Mouse (Mus musculus) heart, postnatal 25 days (tissue): ENCODE measurements around the gene Eif2s3y. TPM values are rescaled to one million over a fixed set of nuclear protein-coding genes. Genes with fewer than 3 reads are reported as not detected.

ENCODE experiments used
- DNase-seq: peaks from one replicate; pipeline ENCODE4 v3.0.0; 2022; ENCODE audit warnings: low spot score
- intact Hi-C: fragments of 180-260 bp; cut with DNase I; formaldehyde crosslinking; loops from one replicate; pipeline ENCODE4 v1.15.1; 2025
- microRNA-seq: library from miRNA; unstranded; fragments of <30 nt; microRNA quantifications from one replicate; pipeline ENCODE4 v1.2.0, GENCODE M21; 2022
- total RNA-seq, 2 experiments: library from RNA; stranded (reverse); gene quantifications; 2 replicates each; pipeline ENCODE4 v1.2.3; 2021

The Eif2s3y gene
- total RNA-seq = 10 to 100 TPM in 1 of 2 experiments, not detected in 1; 56.5 TPM

GRCm38 (mm10) chrY:1009882-1010751, at the start of gene Eif2s3y:
TSS of gene Eif2s3y (plus strand) at chrY:1010543.
- intact Hi-C loops = no loop called here
- DNase-seq = no peak

Small RNA genes lying within 50 kb of the gene (microRNA-seq; reads per million reads assigned to microRNA genes)
- not detected for gene Gm47281

Other genes starting within 250 kb of the Eif2s3y start
- not detected for gene Zfy1, start 213.1 kb upstream of the Eif2s3y start, total RNA-seq
- gene Uba1y, start 191.9 kb upstream of the Eif2s3y start, total RNA-seq = not detected
- 1 to 10 TPM in 1 of 2 experiments, not detected in 1; 9.5 TPM for gene Kdm5d, start 112.8 kb upstream of the Eif2s3y start, total RNA-seq
- gene Uty, start 235.2 kb downstream of the Eif2s3y start, total RNA-seq = 10 to 100 TPM in 1 of 2 experiments, not detected in 1; 20.0 TPM